Mouse (Mus musculus): ENCODE measurements around the gene Catsper1.
"Not testable (repeated sequence)": the region's sequence is repeated elsewhere in the genome, so short reads cannot be mapped to it uniquely, and the experiment has no call there.

DNA sequence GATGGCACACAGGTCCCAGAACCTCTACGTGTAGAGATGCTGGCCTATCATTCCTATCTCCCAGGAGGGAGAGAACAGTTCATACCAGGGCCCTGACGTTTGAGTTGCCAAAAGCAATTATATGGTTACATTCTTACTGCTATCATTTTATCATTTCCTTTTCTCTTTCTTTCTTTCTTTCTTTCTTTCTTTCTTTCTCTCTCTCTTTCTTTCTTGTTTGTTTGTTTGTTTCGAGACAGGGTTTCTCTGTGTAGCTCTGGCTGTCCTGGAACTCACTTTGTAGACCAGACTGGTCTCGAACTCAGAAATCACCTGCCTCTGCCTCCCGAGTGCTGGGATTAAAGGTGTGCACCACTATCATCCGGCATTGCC lies 13.9 kb downstream of the Catsper1 start, which contains the start of gene Cst6:
- not testable (repeated sequence) for TF ChIP-seq EP300, CTCF (IDR thresholded peaks at IDR 0.05; ENCODE audit: low read depth)
